Mouse (Mus musculus): ENCODE measurements around the gene Itpr1.

Gene Itpr1

DNA sequence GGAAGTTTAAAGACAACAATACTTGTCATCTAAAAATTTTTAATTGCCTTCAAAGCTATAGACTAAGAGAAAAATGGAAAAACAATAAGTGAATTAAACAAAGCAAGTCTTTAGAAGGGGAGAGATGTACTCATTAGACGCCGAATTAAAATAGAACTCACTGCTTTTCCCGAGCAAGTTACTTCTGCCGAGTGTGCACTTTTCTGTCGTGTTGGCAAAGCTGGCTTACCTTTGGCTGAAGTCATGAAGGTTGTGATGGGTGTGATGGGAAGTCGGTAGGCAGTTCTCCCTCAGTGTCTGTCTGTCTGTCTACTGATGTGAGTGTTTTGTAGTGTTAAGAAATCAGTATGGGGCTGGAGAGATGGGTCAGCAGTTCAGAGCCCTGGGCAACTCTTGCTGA lies 282.1 kb downstream of the Itpr1 start:
- in situ Hi-C loops (cut with MboI, MseI) = no loop called here

DNA sequence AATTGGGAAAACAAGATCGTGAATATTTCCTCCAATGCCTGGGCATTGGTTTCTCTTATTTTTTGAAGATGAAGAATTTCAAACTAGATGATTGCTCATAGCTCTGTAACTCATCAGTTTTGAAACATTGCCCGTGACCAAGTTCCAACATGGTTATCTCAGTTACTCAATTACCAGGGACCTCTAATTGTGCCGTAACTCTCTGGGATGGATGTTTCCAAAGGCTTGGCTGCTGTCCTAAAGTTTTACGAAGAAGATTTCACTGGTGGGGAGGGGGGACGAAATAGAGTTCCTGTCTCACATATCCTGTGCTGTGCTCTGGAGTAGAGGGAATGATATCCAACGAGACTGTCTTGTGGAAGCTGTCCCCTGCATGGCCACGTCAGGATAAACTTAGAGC lies 285.2 kb downstream of the Itpr1 start:
- in situ Hi-C loops (cut with MboI, MseI) = no loop called here

DNA sequence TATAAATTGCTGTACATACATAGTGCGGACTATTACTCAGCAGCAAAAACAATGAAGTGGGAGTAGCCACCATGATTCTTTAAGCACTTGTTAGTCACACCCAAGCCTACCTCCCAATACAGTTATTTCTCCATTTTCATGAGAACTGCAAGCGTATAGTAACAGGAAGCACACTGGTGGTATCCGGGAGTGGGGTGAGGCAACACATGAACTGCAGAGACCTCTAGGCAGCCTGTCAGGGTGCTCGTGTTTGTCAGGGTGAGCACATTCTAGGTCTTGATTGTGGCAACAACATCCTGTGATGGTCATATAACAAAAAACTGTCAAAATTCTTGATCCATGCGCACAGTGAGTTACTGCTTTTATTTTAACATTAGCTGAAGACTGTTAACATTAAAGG lies 290.8 kb downstream of the Itpr1 start:
- in situ Hi-C loops (cut with MboI, MseI) = no loop called here

DNA sequence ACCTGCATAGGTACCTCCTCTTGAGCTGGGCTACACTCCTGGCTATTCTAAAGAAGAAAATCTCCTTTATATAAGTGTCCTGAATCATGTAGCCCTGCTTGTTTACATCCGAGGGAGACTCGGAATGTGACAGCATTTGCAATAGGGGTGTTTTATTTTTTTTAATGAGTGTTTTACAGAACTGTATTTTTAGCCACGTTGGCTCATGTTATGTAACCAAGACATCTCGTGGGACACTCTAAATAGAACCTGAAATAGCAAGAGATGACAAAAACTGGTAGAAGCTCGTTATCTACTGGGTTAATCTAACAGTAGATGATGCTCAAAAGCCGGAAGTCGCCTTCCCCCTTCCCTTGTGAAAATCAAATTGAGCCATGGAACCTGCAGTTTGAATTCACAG lies 291.8 kb downstream of the Itpr1 start:
- in situ Hi-C loops (cut with MboI, MseI) = no loop called here

DNA sequence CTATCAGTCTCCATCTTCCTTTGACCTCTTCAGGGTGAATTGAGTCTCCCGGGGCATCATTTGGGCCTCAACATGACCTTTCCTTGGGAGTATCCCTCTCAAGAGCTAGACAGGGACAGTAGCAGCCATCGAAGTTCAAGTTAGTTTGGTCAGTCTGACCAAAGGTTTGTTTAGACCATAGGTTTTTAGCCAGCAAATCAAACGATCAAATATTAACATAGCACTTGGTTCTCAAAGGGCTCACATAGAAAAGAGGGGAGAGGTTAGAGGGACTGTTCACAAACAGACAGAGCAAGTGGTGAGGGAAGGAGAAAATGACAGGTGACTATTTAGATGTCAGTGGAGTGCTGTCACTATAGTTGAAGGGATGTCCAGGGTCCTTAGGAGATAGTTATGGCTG lies 293.3 kb downstream of the Itpr1 start:
- in situ Hi-C loops (cut with MboI, MseI) = no loop called here

DNA sequence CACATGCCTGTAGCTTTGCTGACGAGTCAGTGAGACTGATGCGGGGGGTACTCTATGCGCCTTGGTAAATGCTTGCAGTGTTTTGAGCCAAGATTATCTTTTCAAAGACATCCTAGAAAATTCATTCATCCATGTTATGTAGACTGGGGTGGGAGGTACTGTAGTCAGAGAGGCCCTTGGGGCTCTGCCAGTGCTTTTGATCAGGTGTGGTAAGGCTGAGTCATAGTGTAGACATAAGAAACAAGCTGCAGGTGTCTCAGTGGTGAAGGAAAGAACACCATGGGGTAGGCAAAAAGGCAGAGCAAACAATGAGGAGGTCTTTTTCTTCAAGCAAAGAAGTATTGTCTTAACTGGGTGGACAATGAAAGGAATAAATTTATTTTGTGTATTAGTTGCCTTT lies 294.4 kb downstream of the Itpr1 start:
- in situ Hi-C loops (cut with MboI, MseI) = no loop called here

DNA sequence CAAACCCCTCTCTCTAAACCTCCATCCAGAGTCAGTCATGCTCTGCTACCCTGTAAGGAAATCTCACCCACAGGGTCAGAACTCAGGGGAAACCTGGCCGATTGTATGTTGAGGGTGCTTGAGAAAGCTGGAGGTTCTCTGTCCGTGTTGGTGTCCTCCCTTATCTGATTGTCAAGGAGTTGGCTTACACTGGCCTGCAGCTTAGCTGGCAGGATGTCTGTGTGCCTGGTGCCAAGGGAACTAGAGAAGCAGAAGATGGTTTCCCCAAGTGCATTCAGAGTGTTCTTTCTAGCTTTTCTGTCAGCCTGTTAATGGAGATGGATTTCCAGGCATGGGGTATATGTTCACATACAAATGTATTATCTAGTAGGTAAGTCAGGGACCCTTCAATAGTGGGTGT lies 296.4 kb downstream of the Itpr1 start:
- in situ Hi-C loops (cut with MboI, MseI) = no loop called here

DNA sequence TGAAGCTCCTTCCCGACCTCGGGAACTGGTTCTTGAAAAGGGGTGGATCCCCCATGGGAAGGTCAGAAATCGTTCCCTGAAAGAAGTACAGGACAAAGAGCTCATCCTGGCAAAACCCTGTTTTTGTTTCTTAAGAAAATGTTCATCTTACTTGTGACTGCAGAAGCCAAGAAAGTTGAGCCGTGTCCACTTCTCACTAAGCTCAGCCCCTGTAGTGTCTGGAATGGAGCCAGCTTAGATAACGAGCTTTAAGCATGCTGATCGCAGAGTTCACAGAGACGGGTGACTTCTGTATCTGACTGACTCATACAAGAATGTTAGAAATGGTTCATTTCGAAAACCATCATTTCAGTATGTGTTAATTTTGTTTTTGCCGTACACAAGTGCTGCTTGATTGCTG lies 297.2 kb downstream of the Itpr1 start:
- in situ Hi-C loops (cut with MboI, MseI) = loop anchor here in 1 of 2 experiments (5.0 kb wide), 1 partner anchor 37 kb away; no protein-coding TSS in a partner anchor

DNA sequence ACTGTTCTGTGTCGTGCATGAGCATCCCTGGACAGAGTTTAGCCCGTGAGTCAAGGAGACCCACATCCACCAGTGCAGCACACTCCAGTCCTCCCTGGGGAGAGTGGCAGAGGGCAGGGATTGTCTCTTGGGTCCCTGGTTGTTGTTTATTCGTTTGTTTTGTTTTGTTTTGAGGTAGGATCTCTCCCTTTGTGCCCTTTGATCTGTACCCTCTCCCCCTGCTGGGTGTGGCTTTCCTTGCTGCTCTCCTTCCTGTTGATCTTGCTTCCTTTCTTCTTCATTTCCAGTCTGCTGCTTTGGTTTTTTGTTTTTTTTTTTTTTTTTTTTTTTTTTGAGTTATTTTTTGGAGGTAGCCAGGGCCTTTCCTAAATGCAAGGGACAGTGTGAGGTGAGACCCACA lies 299.2 kb downstream of the Itpr1 start:
- in situ Hi-C loops (cut with MboI, MseI) = loop anchor here in 1 of 2 experiments (5.0 kb wide), 1 partner anchor 35 kb away; no protein-coding TSS in a partner anchor

DNA sequence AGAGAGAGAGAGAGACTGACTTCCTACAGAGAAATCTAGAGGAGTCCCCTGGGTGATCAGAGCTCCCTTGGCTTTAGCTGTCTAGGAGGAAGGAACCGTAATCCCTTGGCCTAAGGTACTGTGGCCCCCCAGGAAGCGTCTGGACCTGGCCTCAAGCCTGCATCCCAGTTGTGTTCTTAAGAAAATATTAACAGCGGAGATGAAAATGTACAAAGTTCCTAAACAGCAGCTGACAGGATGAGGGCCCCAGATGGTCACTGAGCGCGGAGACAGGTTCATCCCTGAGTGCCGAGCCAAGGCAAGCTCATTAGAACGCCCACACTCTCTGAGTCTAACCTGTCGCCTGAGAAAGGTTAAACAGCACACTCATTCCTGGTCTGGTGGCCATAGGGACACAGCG lies 300.1 kb downstream of the Itpr1 start:
- in situ Hi-C loops (cut with MboI, MseI) = loop anchor here in 1 of 2 experiments (5.0 kb wide), 1 partner anchor 34 kb away; no protein-coding TSS in a partner anchor

DNA sequence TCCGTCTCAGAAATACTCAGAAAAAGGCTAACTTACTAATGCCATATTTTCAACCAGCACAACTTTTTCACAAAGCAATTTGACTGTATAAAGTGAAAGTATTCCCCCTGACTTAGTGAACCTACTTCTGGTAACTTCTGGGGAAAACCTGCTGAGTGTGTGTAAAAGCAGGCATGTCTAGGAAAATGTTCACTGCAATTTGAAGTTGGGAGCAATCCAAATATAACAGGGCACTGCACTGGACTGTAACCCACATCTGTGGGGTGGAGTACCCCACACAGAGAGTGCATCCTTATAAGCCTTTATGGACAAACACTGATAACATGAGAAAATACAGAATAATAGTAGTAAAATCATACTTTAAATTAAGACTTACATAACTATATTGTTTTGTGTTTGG lies 303.4 kb downstream of the Itpr1 start:
- in situ Hi-C loops (cut with MboI, MseI) = no loop called here

DNA sequence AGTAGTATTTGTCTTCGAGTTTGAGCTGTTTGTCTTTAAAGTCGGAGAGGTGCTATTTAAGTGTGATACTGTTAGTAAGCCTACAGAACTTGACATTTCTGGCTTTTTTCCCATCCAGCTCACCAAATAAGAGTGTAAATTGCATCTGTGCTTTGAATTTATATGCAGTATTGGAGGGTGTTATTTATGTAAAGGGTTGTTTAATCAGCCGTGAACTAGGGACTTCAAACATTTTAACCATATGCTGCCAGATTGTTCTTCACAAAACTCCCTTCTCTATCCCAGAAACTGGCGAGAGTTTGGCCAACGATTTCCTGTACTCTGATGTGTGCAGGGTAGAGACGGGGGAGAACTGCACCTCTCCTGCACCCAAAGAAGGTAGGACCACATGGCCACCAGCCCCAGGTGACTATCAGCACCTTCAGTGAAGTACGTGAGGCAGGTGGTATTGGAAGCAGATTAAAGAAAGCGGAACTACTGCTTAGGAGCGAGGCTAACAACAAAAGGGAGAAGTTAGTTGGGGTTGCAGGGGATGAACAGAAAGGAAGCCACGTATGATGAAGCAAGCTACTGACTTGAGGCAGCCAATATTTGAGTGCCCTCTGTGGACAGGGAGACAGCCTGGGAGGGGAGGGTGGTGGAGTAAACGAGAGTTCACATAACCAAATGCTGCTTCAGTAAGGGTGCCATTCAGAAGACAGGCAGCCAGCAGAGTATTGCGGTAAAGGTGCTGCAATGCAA lies 304.5 kb downstream of the Itpr1 start:
- in situ Hi-C loops (cut with MboI, MseI) = no loop called here

DNA sequence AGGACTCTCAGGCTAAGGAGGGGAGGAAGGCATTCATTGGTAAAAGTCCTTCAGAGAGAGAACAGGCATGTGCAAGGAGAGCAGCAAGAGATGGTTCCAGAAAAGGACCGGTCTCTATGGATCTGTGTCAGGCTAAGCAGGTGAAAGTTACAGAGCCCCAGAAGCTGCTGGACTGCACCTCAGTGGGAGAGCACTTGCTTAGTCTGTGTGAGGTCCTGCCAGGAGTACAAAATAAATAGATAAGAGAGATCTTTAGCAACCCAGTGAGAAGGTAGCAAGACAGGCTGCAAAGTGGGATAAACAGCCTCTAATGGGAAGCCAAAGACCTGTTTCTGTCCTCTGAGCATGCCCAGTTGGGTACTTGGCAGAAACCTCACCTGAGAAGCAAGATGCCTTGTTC lies 305.1 kb downstream of the Itpr1 start:
- in situ Hi-C loops (cut with MboI, MseI) = no loop called here

DNA sequence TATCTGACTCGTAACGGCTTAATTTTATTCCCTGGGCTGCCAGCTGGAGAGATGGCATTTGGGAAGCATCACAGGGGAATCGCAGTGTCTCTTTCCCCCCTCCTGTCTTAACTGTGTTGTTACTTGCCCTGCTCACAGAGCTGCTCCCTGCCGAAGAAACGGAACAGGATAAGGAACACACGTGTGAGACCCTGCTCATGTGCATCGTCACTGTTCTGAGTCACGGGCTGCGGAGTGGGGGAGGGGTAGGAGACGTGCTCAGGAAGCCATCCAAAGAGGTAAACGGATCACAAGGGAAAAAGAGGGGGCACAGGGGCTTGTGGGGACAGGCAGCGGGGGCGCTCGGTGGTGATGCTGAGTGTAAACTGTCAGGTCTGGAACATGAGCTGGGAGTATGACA lies 305.7 kb downstream of the Itpr1 start:
- in situ Hi-C loops (cut with MboI, MseI) = no loop called here

DNA sequence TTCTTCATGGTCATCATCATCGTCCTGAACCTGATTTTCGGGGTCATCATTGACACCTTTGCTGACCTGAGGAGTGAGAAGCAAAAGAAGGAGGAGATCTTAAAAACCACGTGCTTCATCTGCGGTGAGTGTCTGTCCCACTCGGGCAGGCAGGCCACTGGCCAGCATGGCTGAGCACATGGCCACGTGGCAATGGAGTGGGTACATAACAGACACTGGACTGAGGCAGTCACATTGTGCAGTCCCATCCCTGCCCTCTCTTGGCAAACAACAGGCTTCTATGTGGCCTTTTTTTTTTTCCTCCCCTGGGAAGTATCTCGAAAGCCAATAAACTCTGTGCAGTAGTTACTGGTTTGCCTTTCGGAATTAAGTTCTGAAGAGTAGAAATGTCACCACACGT lies 306.4 kb downstream of the Itpr1 start:
- in situ Hi-C loops (cut with MboI, MseI) = no loop called here

DNA sequence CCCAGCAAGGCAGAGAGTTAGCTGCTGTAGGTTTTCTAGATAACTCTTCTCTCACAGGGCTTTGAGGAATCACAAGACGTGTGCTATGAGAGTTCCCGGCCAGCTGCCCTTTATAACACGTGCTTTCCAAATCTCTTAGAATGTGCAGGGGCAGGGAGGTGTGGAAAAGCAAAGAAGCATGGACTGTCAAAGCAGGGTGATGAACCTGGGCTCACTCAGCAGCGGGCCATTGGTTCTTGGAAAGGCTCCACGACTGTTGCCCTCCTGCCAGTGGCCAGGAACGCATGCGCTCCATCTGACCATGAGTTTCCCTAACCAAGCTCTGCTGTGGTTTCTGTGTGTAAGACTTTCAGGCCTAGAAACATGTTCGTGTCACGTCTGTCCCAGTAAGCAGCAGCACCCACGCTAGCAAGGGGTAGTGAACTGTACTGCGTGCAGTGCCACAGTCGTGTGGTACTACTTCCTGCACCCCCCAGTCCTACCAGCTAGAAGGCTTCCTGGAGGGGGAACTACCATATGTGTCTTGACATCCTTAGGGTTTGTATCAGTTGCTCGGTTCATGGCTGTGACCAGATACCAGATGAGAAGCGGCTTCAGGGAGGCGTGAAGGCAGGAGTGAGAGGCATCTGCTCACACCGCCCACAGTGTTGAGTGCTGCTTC lies 311.2 kb downstream of the Itpr1 start:
- in situ Hi-C loops (cut with MboI, MseI) = no loop called here

DNA sequence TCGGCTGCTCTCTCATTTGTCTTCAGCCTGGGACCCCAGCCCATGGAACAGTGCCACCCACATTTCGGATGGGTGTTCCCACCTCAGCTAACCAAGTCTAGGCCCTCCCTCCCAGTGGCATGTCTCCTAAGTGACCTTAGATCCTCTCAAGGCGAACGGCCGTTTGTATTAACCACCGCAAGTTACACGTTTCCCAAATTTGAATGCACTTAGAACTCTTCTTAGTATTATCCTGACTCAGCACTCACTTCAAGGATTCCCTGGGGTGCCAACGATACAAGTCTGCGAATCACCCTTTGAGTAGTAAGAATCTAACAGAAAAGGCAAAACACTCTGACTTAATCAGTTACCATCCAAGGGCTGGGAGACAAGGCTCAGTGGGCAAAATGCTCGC lies 311.7 kb downstream of the Itpr1 start:
- in situ Hi-C loops (cut with MboI, MseI) = no loop called here

DNA sequence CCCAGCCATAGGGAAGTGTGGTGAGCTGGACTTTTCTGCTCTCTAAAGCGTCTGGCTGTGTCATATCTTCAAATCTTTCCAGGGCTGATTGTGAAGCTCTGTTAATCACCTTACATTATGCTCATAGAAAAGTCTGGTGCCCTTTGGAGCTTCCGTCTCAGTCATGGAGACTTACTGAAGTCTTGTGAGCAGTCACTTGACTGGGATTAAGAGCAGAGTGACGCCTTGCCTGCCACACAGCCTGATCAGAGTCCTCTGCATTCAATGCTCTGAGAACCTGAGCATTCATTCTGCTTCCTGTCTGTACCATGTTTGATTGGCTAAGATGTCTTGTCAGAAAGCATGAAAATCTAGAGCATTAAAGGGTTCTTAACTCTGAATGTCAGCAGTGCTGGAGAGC lies 314.7 kb downstream of the Itpr1 start:
- in situ Hi-C loops (cut with MboI, MseI) = no loop called here

DNA sequence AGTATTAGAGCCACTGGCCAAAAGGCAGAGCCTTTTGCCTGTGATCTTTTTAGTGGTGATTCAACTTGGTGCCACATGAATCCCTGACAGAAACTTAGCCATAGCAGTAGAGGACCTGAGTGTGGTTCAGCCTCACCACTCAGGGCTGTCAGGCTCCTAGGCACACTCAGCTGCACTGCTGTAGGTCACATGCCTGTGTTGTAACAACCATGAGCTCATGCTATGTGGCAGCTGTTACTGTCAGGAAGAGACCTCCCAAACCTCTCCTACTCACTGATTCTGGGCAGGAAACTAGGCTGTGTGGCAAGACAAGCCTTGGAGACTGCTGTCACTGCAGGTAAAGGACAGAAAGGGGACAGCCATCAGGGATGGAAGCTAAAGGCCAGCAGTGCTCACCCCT lies 315.1 kb downstream of the Itpr1 start:
- in situ Hi-C loops (cut with MboI, MseI) = no loop called here

DNA sequence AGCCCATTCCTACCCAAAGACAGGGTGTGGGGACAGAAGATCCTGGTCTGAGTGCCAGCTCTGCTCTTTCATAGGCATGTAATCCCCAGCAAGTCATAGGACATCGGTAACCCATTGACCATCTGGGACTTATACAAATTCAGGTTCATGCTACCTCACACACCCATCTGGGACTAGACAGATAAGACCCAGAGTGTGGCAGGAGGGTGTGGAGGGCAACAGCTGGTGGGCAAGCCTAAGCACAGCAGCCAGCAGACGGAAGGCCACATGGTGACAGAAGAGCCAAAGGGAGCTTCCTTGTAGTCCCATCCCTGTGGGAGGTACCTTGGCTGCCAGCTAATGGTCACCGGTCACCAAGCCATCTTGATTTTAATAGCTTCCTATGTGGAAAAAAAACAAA lies 316.3 kb downstream of the Itpr1 start:
- in situ Hi-C loops (cut with MboI, MseI) = no loop called here

DNA sequence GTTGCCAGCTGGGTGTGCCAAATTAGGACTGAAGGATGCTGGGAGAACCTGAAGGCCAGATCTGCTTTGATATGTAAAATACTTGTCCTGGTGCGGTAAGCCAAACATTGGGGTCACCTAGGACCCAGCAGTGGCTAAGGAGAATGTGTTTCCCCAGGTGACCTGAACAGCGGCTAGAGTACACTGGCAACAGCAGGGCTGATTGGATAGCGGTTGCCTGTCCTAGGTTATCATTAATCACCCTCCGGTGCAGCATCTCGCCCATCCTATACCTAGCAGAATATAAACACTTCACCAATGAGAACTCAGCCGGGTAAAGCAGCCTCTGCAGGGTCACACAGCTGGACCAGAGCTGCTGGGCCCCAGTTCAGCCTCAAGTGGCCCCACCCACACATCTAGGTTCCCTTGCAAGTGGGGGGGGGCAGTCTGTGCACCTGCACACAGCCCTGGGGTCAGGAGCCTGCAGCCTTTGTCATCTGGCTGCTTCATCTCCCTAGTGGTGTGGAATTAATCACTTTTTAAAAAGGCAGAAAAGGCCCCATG lies 318.0 kb downstream of the Itpr1 start:
- in situ Hi-C loops (cut with MboI, MseI) = loop anchor here (10.0 kb wide), 2 partner anchors 134 to 1736 kb away; partner anchors contain the start of gene Bhlhe40 (in 1 of the 2)
